Mouse (Mus musculus) liver, embryonic 14.5 days (tissue): Measurements from ENCODE around the gene Aloxe3. TPM values are rescaled to one million over a fixed set of nuclear protein-coding genes. Genes with fewer than 3 reads are reported as not detected.
"Not testable (repeated sequence)": the region's sequence is repeated elsewhere in the genome, so short reads cannot be mapped to it uniquely, and the experiment has no call there.

Experiments used
- ATAC-seq: fragments of 200-750 bp; cut with Nextera tagmentation; 2 replicates; pipeline ENCODE4 v1.8.0; 2017; ENCODE audit warnings: moderate number of reproducible peaks, mild to moderate bottlenecking, moderate library complexity; ENCODE audit not compliant: insufficient read depth
- DNase-seq, 3 experiments: peaks; one replicate each; pipeline ENCODE4 v3.0.0-alpha.2; 2012 to 2013; ENCODE audit warnings: low read depth in 3 of 3, low spot score in 3 of 3
- H3K27ac ChIP-seq: fragments of 300-500 bp; sonication (generic); 2 replicates; pipeline ENCODE4 v1.5.1; 2014; ENCODE audit warnings: moderate library complexity, mild to moderate bottlenecking, control low read depth, inconsistent platforms
- H3K27me3 ChIP-seq: fragments of 300-500 bp; sonication (generic); 2 replicates; pipeline ENCODE4 v1.6.1; 2014; ENCODE audit warnings: mild to moderate bottlenecking, low read length, moderate library complexity; ENCODE audit not compliant: control insufficient read depth, insufficient read depth
- H3K36me3 ChIP-seq: fragments of 300-500 bp; sonication (generic); replicated peaks from 2 replicates; pipeline ENCODE4 v1.6.1; 2014; ENCODE audit warnings: low read depth; ENCODE audit not compliant: control insufficient read depth, insufficient read depth
- H3K4me1 ChIP-seq, 2 experiments: fragments of 200-500 bp in 1 of 2; fragments of 300-500 bp in 1 of 2; sonication (generic) in 1 of 2; replicated peaks; 2 replicates each; pipeline ENCODE4 v1.6.1; 2012 to 2014; ENCODE audit warnings: antibody characterized with exemption in 1 of 2, inconsistent platforms in 1 of 2, low read length in 1 of 2; ENCODE audit not compliant: control insufficient read depth in 2 of 2, insufficient read depth in 2 of 2
- H3K4me2 ChIP-seq: fragments of 300-500 bp; sonication (generic); 2 replicates; pipeline ENCODE4 v1.6.1; 2014; ENCODE audit warnings: low read depth, mild to moderate bottlenecking, control low read depth, moderate library complexity
- H3K4me3 ChIP-seq, 2 experiments: fragments of 200-500 bp in 1 of 2; fragments of 300-500 bp in 1 of 2; sonication (generic) in 1 of 2; 2 replicates each; pipeline ENCODE4 v1.5.1; 2012 to 2014; ENCODE audit warnings: low read depth in 2 of 2, low read length in 2 of 2, mild to moderate bottlenecking in 2 of 2, control low read depth in 1 of 2, inconsistent platforms in 1 of 2, moderate library complexity in 1 of 2; ENCODE audit not compliant: insufficient read depth in 1 of 2
- H3K9ac ChIP-seq: fragments of 300-500 bp; sonication (generic); replicated peaks from 2 replicates; pipeline ENCODE4 v1.6.1; 2014; ENCODE audit warnings: mild to moderate bottlenecking, control low read depth, moderate library complexity
- H3K9me3 ChIP-seq: fragments of 300-500 bp; sonication (generic); 2 replicates; pipeline ENCODE4 v1.6.1; 2016; ENCODE audit warnings: low read length, mixed read lengths; ENCODE audit not compliant: control insufficient read depth
- CTCF ChIP-seq: IDR thresholded peaks from 2 replicates; pipeline ENCODE4 v1.5.1; 2016; ENCODE audit warnings: antibody characterized with exemption, low read depth, control low read depth
- EP300 ChIP-seq: IDR thresholded peaks from 2 replicates; pipeline ENCODE4 v1.6.1; 2016; ENCODE audit warnings: antibody characterized with exemption, low read depth
- WGBS: fragments of 180-500 bp; shearing (Covaris S2); extraction: QIAGEN DNeasy Blood & Tissue Kit; methylation state at CpG from one replicate; pipeline ENCODE4 v1.1.7; 2014; ENCODE audit not compliant: insufficient replicate concordance; 5-methylcytosine and 5-hydroxymethylcytosine counted together
- polyA plus RNA-seq, 2 experiments: library from polyadenylated mRNA; depleted of rRNA in 1 of 2; stranded (reverse) in 1 of 2; unstranded in 1 of 2; fragments of >200 nt; fragmentation: Nextera tagmentation in 1 of 2; extraction: Ambion mirVana in 1 of 2; gene quantifications; 2 replicates each; pipeline versions ENCODE4 v1.2.1 to v1.2.3; 2012 to 2014

Aloxe3 gene
- polyA plus RNA-seq, 2 experiments: 0.15 to 0.38 TPM

DNA sequence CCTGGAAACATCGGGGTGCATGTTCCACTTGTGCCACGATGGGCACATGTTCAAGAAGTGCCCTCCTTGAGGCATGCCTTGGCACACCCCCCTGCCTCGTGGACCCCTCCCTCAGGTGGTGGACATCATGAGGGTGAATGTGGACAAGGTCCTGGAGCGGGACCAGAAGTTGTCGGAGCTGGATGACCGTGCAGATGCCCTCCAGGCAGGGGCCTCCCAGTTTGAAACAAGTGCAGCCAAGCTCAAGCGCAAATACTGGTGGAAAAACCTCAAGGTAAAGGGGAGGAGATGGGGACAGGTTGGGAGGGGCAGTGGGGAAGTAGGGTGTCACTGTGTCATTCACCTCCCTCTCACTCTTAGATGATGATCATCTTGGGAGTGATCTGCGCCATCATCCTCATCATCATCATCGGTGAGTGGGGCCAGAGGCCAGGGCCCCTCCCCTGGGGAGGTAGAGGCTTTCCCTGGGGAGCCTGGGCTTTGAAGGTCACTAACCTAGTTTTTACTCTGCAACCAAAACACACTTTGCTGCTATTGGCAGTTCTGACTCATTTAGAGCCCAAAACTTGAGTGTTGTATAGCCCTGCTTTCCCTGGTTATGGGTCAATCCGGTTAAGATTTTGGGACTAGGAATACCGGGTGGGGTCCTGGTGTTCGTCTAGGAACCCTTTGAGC, 35.9 kb upstream of the Aloxe3 start:
- Histone ChIP-seq H3K4me3 (peak overlapping the region; percentile 71 to 88), H3K27ac (peak overlapping the region; percentile 33), H3K4me1 (peaks cover 14 to 18% of the 10 kb centered on the region in 2 experiments), H3K27me3 (no peaks in the 10 kb centered on the region), H3K36me3 (peaks cover 10% of the 10 kb centered on the region), H3K9ac (peak overlapping the region; percentile 81), H3K4me2 (peak overlapping the region; percentile 93), H3K9me3 (no peaks in the 10 kb centered on the region)
- DNase-seq (no peak), ATAC-seq (no peak)
- WGBS: 85% methylated on average over 12 of the region's 12 CpGs
- TF ChIP-seq CTCF (no peak), EP300 (no peak)

DNA sequence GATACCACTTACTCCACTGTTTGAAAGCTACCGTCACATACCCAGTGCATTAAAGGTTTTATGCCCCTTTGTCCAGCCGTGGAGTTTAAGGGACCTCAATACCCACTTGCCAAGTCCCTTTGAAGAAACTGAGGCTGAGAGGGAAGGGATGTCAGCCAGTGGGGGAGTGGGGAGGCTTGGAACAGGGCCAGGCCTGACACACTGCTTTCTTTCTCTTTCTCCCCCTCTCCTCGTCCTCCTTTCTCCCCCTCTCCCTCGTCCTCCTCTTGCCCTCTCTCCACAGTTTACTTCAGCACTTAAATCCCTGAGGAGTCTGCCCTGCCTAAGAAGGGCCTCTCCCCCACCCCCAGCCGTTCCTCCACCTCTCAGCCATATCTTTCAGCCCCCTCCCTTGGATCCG, 35.3 kb upstream of the Aloxe3 start:
- 79% methylated on average over 6 of the region's 6 CpGs for WGBS
- Histone ChIP-seq H3K9ac (no peak overlapping the region), H3K4me3 (no peak overlapping the region), H3K27ac (no peak overlapping the region), H3K4me1 (peaks cover 15 to 20% of the 10 kb centered on the region in 2 experiments), H3K36me3 (peaks cover 10% of the 10 kb centered on the region), H3K4me2 (peak overlapping the region; percentile 93), H3K9me3 (no peaks in the 10 kb centered on the region), H3K27me3 (no peaks in the 10 kb centered on the region)
- DNase-seq (no peak), ATAC-seq (no peak)
- no peak for TF ChIP-seq CTCF
- no peak for TF ChIP-seq EP300

DNA sequence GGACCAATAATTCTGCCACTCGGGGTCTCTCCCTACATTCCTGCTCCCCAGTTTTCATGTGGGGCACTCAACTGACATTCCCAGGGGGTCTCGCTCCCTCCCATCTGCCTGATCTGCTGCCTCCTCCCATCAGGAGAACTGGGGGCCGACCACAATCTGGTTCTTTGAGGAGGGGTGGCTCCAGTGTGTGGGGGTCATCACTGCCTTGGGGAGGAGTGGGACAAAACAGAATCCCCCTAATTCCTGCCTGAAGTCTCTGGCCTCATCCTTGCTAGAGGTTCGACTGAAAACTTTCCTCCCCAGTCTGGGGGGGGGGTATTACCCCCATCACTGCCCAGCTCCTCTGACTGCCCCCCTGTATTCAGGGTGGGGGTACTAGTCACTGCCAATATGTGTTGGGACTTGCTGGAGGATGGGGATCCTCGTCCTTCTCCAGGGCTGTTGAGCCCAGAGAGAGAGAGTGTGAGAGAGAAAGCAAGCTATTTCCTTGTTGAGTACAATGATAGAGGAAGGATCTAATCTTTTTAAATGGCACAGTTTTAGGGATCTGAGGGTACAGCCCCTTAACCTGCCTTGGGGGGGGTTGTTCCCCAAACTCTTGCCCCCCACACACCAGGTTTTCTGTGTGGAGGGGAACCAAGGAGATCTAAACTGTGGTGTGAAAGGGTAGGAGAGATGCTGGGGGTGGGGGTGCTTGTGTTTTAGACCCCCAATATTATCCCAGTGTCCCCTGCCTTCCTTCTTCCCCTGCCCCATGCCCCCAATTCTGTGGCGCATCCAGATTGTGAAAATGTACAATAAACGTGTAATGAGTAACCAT, 33.9 kb upstream of the Aloxe3 start:
- DNase-seq: no peak
- no peak overlapping the region for H3K9ac ChIP-seq
- TF ChIP-seq CTCF: no peak
- TF ChIP-seq EP300: no peak
- H3K27ac ChIP-seq: no peak overlapping the region
- H3K27me3 ChIP-seq: no peaks in the 10 kb centered on the region
- H3K36me3 ChIP-seq: peaks cover 10% of the 10 kb centered on the region
- no peaks in the 10 kb centered on the region for H3K9me3 ChIP-seq
- peaks cover 27 to 31% of the 10 kb centered on the region in 2 experiments for H3K4me1 ChIP-seq
- ATAC-seq: no peak
- no peak overlapping the region for H3K4me3 ChIP-seq
- WGBS: 53% methylated on average over 7 of the region's 7 CpGs
- no peak overlapping the region for H3K4me2 ChIP-seq

DNA sequence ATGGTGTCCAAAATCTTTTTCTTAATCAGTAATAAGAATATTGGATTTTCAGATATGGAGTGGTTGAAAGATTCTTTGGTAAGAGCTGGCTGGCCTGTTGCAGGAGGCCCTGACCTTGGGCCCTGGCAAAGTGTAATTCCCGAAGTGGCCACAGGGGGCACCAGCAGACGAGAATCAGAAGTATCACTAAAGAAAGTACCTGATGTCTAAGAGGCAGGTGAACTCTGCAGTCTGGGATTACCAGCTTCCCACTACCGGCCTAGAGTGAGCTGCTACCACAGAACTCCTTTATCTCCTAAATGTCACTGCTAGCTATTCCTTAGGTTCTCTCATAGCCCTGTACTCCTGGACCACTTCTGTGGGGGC, 33.3 kb upstream of the Aloxe3 start:
- H3K9me3 ChIP-seq: no peaks in the 10 kb centered on the region
- ATAC-seq: no peak
- no peak overlapping the region for H3K4me3 ChIP-seq
- 3% methylated on average over 3 of the region's 3 CpGs for WGBS
- peak in 2 of 3 experiments; percentile 68 to 72 for DNase-seq
- peaks cover 10% of the 10 kb centered on the region for H3K36me3 ChIP-seq
- H3K4me1 ChIP-seq: peaks cover 31 to 35% of the 10 kb centered on the region in 2 experiments
- peak; percentile 93 for TF ChIP-seq CTCF
- TF ChIP-seq EP300: no peak
- no peak overlapping the region for H3K9ac ChIP-seq
- no peaks in the 10 kb centered on the region for H3K27me3 ChIP-seq
- no peak overlapping the region for H3K4me2 ChIP-seq
- no peak overlapping the region for H3K27ac ChIP-seq

DNA sequence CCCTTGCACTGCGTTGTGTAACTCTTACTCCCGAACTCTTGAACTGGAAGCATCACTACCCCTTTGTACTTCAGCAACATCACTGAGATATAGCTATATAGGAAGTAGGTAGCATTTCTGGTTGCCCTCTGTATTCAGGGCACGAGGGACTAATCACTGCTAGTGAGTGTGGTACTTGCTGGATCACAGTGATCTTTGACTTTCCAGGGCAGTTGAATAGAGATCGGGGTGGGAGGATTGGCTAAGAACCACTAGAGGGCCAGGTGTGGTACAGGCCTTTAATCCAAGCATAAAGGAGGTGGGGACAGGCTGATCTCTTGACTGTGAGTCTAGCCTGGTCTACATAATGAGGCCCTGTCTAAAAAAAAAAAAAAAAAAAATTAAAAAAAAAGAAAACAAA, 32.8 kb upstream of the Aloxe3 start:
- Histone ChIP-seq H3K9me3 (no peaks in the 10 kb centered on the region), H3K4me2 (no peak overlapping the region), H3K9ac (no peak overlapping the region), H3K36me3 (peaks cover 10% of the 10 kb centered on the region), H3K27ac (no peak overlapping the region), H3K4me3 (no peak overlapping the region), H3K27me3 (no peaks in the 10 kb centered on the region), H3K4me1 (peaks cover 37 to 38% of the 10 kb centered on the region in 2 experiments)
- DNase-seq (no peak), ATAC-seq (no peak)
- WGBS: 76% methylated on average over 4 of the region's 4 CpGs
- no peak for TF ChIP-seq EP300

- ATAC-seq, H3K27me3 ChIP-seq, H3K4me3 ChIP-seq, DNase-seq, H3K9me3 ChIP-seq, H3K27ac ChIP-seq, H3K9ac ChIP-seq, H3K4me2 ChIP-seq: not testable (repeated sequence)
- WGBS: 78% methylated on average over 7 of the region's 7 CpGs
- Histone ChIP-seq H3K4me1 (peaks cover 44% of the 10 kb centered on the region in 2 experiments), H3K36me3 (peaks cover 10% of the 10 kb centered on the region)
Measured at GRCm38 (mm10) chr11:69093856-69094255, 31.8 kb upstream of the Aloxe3 start.
